ENCODE assay signal across 8 mouse cellular contexts in the genomic region with DNA sequence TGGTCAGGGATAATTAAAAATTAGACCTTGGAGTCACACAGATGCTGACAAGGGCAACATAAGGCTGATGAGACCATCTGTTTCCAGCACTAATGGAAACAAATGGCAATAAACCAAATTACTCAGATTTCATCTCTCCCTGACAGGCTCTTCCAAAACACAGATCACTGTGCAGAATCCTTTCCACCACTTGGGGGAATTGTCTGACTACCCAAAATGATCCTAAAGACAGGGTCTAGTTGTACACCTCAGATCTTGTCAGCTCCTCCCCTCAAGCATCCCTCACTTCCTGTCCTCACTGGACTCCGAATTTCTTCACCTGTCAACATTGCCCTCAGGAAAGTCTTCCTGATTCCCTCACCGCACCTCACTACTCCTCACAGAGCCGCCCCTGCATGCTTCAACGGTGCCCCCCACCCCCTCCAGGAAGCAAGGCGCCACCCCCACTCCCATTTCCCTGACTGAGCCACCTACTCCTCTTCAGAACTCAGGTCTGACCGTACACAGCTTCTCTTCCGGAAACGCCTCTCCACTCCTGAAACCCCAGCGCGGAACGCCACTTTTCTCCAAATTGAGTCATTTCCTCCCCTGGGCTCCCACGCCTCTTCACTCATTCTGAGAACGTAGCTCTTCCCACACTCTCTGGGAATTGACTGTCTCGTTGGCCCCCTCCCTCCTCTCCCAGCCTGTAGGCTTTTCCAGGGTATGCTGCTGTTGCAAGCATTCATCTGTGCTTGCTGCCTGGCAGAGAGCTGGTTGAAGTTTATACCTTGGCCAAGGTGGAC.
A peak's percentile ranks its signal among the peaks of the same experiment; 100 is the strongest.
DNase-seq lines count a peak whose midpoint lies in the region; ATAC-seq and TF ChIP-seq lines count a peak whose summit lies in the region.

No protein-coding gene starts in this region.

- no peak for DNase-seq in kidney, postnatal 25 days
- peak; percentile 15 for DNase-seq in limb, embryonic 14.5 days (ENCODE audit: low spot score)
- no peak for DNase-seq in adrenal gland, postnatal 10 days
- no peak for DNase-seq in cerebellum, postnatal 4 days (ENCODE audit: low spot score in 2 of 2)

- TF ChIP-seq POLR2A in limb, embryonic 14.5 days (IDR thresholded peaks at IDR 0.05; ENCODE audit: borderline replicate concordance, extremely low read depth, insufficient read depth, insufficient read length), result no peak

- no peak overlapping the region for H3K27ac ChIP-seq in kidney, embryonic 14.5 days (ENCODE audit: low read depth, low read length)
- no peak overlapping the region for H3K27ac ChIP-seq in limb, embryonic 14.5 days (replicated peaks; ENCODE audit: low read depth, low read length)

- no peaks in the 10 kb centered on the region for H3K9me3 ChIP-seq in kidney, embryonic 14.5 days (ENCODE audit: control insufficient read depth, low read length)
- H3K9me3 ChIP-seq in E14TG2a.4 (ENCODE audit: low read length), result no peaks in the 10 kb centered on the region
- no peaks in the 10 kb centered on the region for H3K9me3 ChIP-seq in limb, embryonic 14.5 days (ENCODE audit: control insufficient read depth, low read length)

- 7% methylated on average over 14 of the region's 14 CpGs for WGBS in kidney, embryonic 14.5 days
- 44% methylated on average over 14 of the region's 14 CpGs for WGBS in limb, embryonic 14.5 days

- no peaks in the 10 kb centered on the region for H3K4me1 ChIP-seq in kidney, embryonic 14.5 days (ENCODE audit: control insufficient read depth, insufficient read depth, low read length)
- H3K4me1 ChIP-seq in E14TG2a.4 (replicated peaks; ENCODE audit: low read depth, low read length), result peaks cover 9% of the 10 kb centered on the region
- H3K4me1 ChIP-seq in limb, embryonic 14.5 days (ENCODE audit: control insufficient read depth, insufficient read depth, low read length), result no peaks in the 10 kb centered on the region

- no peak for TF ChIP-seq CTCF in E14TG2a.4 (conservative IDR thresholded peaks at IDR 0.05; ENCODE audit: low read length)

- H3K36me3 ChIP-seq in kidney, embryonic 14.5 days (ENCODE audit: control insufficient read depth, insufficient read depth, low read length), result no peaks in the 10 kb centered on the region
- no peaks in the 10 kb centered on the region for H3K36me3 ChIP-seq in E14TG2a.4 (ENCODE audit: insufficient read depth, low read length)
- H3K36me3 ChIP-seq in limb, embryonic 14.5 days (ENCODE audit: control insufficient read depth, insufficient read depth, low read length), result no peaks in the 10 kb centered on the region

- H3K9ac ChIP-seq in kidney, embryonic 14.5 days (ENCODE audit: low read depth, low read length), result no peak overlapping the region
- no peak overlapping the region for H3K9ac ChIP-seq in limb, embryonic 14.5 days (ENCODE audit: low read depth, low read length, severe bottlenecking)

- peak; percentile 72; the same call in 1 of the 2 replicates for ATAC-seq in kidney, embryonic 14.5 days (ENCODE audit: low FRiP score, low TSS enrichment)
- peak; percentile 99 for ATAC-seq in frontal cortex, adult (ENCODE audit: low TSS enrichment)
- ATAC-seq in limb, embryonic 14.5 days (ENCODE audit: low FRiP score, low read depth), result no peak
- no peak for ATAC-seq in megakaryocyte-erythroid progenitor cell, adult 5-6 weeks (replicated peaks; ENCODE audit: low FRiP score, low TSS enrichment, poor library complexity, severe bottlenecking)

- peak overlapping the region; percentile 53 for H3K4me2 ChIP-seq in kidney, embryonic 14.5 days (replicated peaks; ENCODE audit: low read depth, low read length)
- 0 out of 2 replicates have a peak overlapping the region, but pooled peaks have one; percentile 29 for H3K4me2 ChIP-seq in limb, embryonic 14.5 days (replicated peaks; ENCODE audit: low read depth, low read length, severe bottlenecking)

- H3K27me3 ChIP-seq in kidney, embryonic 14.5 days (ENCODE audit: control insufficient read depth, insufficient read depth, low read length), result no peaks in the 10 kb centered on the region
- no peaks in the 10 kb centered on the region for H3K27me3 ChIP-seq in E14TG2a.4 (ENCODE audit: insufficient read depth, low read length)
- no peaks in the 10 kb centered on the region for H3K27me3 ChIP-seq in limb, embryonic 14.5 days (ENCODE audit: control insufficient read depth, insufficient read depth, low read length)

- H3K4me3 ChIP-seq in kidney, embryonic 14.5 days (ENCODE audit: low read length), result peak overlapping the region; percentile 33
- 0 out of 2 replicates have a peak overlapping the region, but pooled peaks have one; percentile 1 for H3K4me3 ChIP-seq in E14TG2a.4 (replicated peaks; ENCODE audit: low read length)
- no peak overlapping the region for H3K4me3 ChIP-seq in limb, embryonic 14.5 days (replicated peaks; ENCODE audit: low read length)

Comparison
In these comparisons a context has a peak if more than half of its experiments do, and no peak if none do; other contexts are left out.
1. ATAC-seq: peak in kidney, embryonic 14.5 days (single experiment) and frontal cortex, adult (single experiment); none in limb, embryonic 14.5 days (single experiment) and megakaryocyte-erythroid progenitor cell, adult 5-6 weeks (single experiment).